Mouse (Mus musculus) lung, embryonic 14.5 days (tissue): ENCODE data around the gene Lrmda. TPM values are rescaled to one million over a fixed set of nuclear protein-coding genes. Genes with fewer than 3 reads are reported as not detected.
A peak's percentile ranks its signal among the peaks of the same experiment; 100 is the strongest.

ENCODE experiments used
- ATAC-seq: fragments of 200-750 bp; cut with Nextera tagmentation; 2 replicates; pipeline ENCODE4 v1.8.0; 2017; ENCODE audit warnings: mild to moderate bottlenecking, moderate TSS enrichment, moderate library complexity; ENCODE audit not compliant: insufficient read depth
- DNase-seq: peaks from one replicate; pipeline ENCODE4 v3.0.0-alpha.2; 2015
- H3K27ac ChIP-seq: fragments of 300-500 bp; sonication (generic); 2 replicates; pipeline ENCODE4 v1.5.1; 2014; ENCODE audit warnings: low read depth, mild to moderate bottlenecking, moderate library complexity
- H3K27me3 ChIP-seq: fragments of 300-500 bp; sonication (generic); 2 replicates; pipeline ENCODE4 v1.6.1; 2014; ENCODE audit warnings: low read length, control low read depth; ENCODE audit not compliant: insufficient read depth
- H3K36me3 ChIP-seq: fragments of 300-500 bp; sonication (generic); 2 replicates; pipeline ENCODE4 v1.6.1; 2014; ENCODE audit warnings: control low read depth; ENCODE audit not compliant: insufficient read depth
- H3K4me1 ChIP-seq: fragments of 300-500 bp; sonication (generic); 2 replicates; pipeline ENCODE4 v1.6.1; 2014; ENCODE audit warnings: antibody characterized with exemption, control low read depth; ENCODE audit not compliant: insufficient read depth
- H3K4me2 ChIP-seq: fragments of 300-500 bp; sonication (generic); 2 replicates; pipeline ENCODE4 v1.6.1; 2014; ENCODE audit warnings: mild to moderate bottlenecking
- H3K4me3 ChIP-seq: fragments of 300-500 bp; sonication (generic); 2 replicates; pipeline ENCODE4 v1.5.1; 2014; ENCODE audit warnings: low read depth, low read length
- H3K9ac ChIP-seq: fragments of 300-500 bp; sonication (generic); 2 replicates; pipeline ENCODE4 v1.6.1; 2014
- H3K9me3 ChIP-seq: fragments of 300-500 bp; sonication (generic); 2 replicates; pipeline ENCODE4 v1.6.1; 2016; ENCODE audit warnings: low read depth, low read length, control low read depth
- CTCF ChIP-seq: IDR thresholded peaks from 2 replicates; pipeline ENCODE4 v1.5.1; 2016; ENCODE audit warnings: antibody characterized with exemption, low read depth
- WGBS: fragments of 180-500 bp; shearing (Covaris S2); extraction: QIAGEN DNeasy Blood & Tissue Kit; methylation state at CpG from one replicate; pipeline ENCODE4 v1.1.7; 2014; 5-methylcytosine and 5-hydroxymethylcytosine counted together
- polyA plus RNA-seq: library from polyadenylated mRNA; unstranded; fragments of >200 nt; fragmentation: Nextera tagmentation; extraction: Ambion mirVana; gene quantifications from 2 replicates; pipeline ENCODE4 v1.2.1, GENCODE M21; 2014

The Lrmda gene
- polyA plus RNA-seq, 1 experiment from 2014 or later = 1.1 TPM

- no peak overlapping the region for H3K4me2 ChIP-seq
- peak; percentile 61 for DNase-seq
- TF ChIP-seq CTCF = no peak
- WGBS = 60% methylated on average over 2 of the region's 2 CpGs
- H3K9me3 ChIP-seq = no peaks in the 10 kb centered on the region
- no peaks in the 10 kb centered on the region for H3K27me3 ChIP-seq
- no peak overlapping the region for H3K27ac ChIP-seq
- ATAC-seq = peak; percentile 71; the same call in 1 of the 2 replicates
- H3K4me3 ChIP-seq = no peak overlapping the region
- peaks cover 2% of the 10 kb centered on the region; the same call in 1 of the 2 replicates for H3K4me1 ChIP-seq
- H3K36me3 ChIP-seq = no peaks in the 10 kb centered on the region
- no peak overlapping the region for H3K9ac ChIP-seq
Measured at GRCm38 (mm10) chr14:22445841-22446570, 426.5 kb downstream of the Lrmda start.

DNA sequence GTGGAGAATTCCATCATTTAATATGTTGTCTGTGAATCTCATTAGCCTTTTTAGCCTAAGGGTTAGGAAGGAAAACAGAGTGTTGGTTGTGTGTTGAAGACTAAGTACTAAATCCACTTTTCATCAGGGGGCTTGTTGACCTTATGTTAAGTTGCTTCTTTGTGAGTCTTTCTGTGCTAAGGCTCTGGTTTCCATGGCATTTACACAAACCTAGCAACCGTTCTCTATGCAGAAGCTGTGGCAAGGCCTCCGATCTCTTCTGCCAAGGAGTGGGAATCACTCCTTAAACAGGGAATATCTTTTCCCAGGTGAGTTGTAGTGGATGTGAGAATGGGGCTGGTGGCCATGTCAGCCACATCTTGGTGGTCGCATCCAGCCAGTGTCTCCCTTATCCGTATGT lies 432.1 kb downstream of the Lrmda start:
- 87% methylated on average over 4 of the region's 4 CpGs for WGBS

DNA sequence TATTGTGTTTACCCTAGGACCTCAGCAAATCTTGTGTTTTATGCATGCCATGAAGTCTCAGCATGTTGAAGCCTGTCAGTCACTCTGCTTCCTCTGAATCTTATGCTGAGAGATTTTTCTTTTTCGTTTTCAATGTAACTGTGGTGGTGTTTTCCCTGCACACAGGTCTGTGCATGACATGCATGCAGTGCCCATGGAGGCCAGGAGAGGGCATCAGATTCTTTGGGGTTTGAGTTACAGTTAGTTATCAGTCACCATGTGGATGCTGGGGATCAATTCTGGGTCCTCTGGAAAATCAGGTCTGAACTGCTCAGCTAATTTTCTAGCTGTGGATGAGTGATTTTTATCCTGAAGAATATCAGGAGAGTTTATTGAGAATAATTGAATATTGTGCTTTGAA lies 444.8 kb downstream of the Lrmda start:
- Histone ChIP-seq H3K27ac (no peak overlapping the region), H3K9me3 (no peaks in the 10 kb centered on the region), H3K27me3 (no peaks in the 10 kb centered on the region), H3K36me3 (no peaks in the 10 kb centered on the region), H3K4me2 (no peak overlapping the region), H3K4me3 (no peak overlapping the region), H3K4me1 (no peaks in the 10 kb centered on the region), H3K9ac (no peak overlapping the region)
- ATAC-seq (no peak), DNase-seq (no peak)
- WGBS = 80% methylated on average over 1 of the region's 1 CpGs
- no peak; the same call in 1 of the 2 replicates for TF ChIP-seq CTCF

More for the DNA sequence above, 432.1 kb downstream of the Lrmda start:
- Histone ChIP-seq H3K4me3 (no peak overlapping the region), H3K4me2 (no peak overlapping the region), H3K27me3 (no peaks in the 10 kb centered on the region; the same call in 1 of the 2 replicates), H3K9ac (no peak overlapping the region), H3K27ac (no peak overlapping the region), H3K4me1 (no peaks in the 10 kb centered on the region), H3K9me3 (no peaks in the 10 kb centered on the region), H3K36me3 (no peaks in the 10 kb centered on the region)
- TF ChIP-seq CTCF = no peak
- DNase-seq = no peak
- no peak for ATAC-seq

GRCm38 (mm10) chr14:22471041-22471440 lies 451.5 kb downstream of the Lrmda start:
- no peak for TF ChIP-seq CTCF
- no peaks in the 10 kb centered on the region for H3K36me3 ChIP-seq
- no peak overlapping the region for H3K4me3 ChIP-seq
- H3K4me1 ChIP-seq = no peaks in the 10 kb centered on the region
- no peak overlapping the region for H3K27ac ChIP-seq
- no peak for ATAC-seq
- no peak overlapping the region for H3K9ac ChIP-seq
- no peak overlapping the region for H3K4me2 ChIP-seq
- H3K9me3 ChIP-seq = no peaks in the 10 kb centered on the region
- DNase-seq = peak; percentile 17
- 64% methylated on average over 4 of the region's 4 CpGs for WGBS
- H3K27me3 ChIP-seq = no peaks in the 10 kb centered on the region

DNA sequence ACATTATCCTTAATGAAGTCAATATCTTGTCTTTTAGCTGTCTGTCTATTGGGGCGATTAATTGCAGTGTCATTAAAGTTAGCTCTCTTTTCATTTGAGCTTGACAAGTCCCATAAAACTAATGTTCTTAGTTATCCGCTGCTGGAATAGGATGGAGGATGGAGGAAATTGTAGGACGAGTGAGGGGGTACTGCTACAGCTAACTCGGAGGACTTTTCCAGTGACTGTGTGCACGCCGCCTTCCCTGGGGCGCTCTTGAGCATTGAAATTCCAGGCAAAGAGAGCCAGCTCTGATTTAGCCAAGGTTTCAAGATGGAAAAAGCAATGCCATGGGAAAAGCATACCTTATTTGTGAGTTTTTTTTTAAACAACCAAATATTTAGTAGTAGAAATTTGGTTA lies 453.9 kb downstream of the Lrmda start:
- Histone ChIP-seq H3K27ac (no peak overlapping the region), H3K4me1 (no peaks in the 10 kb centered on the region), H3K4me3 (no peak overlapping the region), H3K4me2 (no peak overlapping the region), H3K9ac (no peak overlapping the region), H3K36me3 (no peaks in the 10 kb centered on the region), H3K27me3 (no peaks in the 10 kb centered on the region), H3K9me3 (no peaks in the 10 kb centered on the region)
- ATAC-seq (no peak), DNase-seq (no peak)
- TF ChIP-seq CTCF = no peak
- 61% methylated on average over 7 of the region's 7 CpGs for WGBS

GRCm38 (mm10) chr14:22473991-22474390 lies 454.5 kb downstream of the Lrmda start:
- no peak for TF ChIP-seq CTCF
- no peak overlapping the region for H3K4me3 ChIP-seq
- H3K36me3 ChIP-seq = no peaks in the 10 kb centered on the region
- no peak overlapping the region for H3K4me2 ChIP-seq
- no peak for ATAC-seq
- WGBS = 68% methylated on average over 6 of the region's 6 CpGs
- no peak overlapping the region for H3K27ac ChIP-seq
- no peak overlapping the region for H3K9ac ChIP-seq
- H3K27me3 ChIP-seq = no peaks in the 10 kb centered on the region
- DNase-seq = no peak
- H3K4me1 ChIP-seq = no peaks in the 10 kb centered on the region
- H3K9me3 ChIP-seq = no peaks in the 10 kb centered on the region

GRCm38 (mm10) chr14:22493326-22493725 lies 473.8 kb downstream of the Lrmda start:
- Histone ChIP-seq H3K4me3 (no peak overlapping the region), H3K9ac (no peak overlapping the region), H3K9me3 (no peaks in the 10 kb centered on the region), H3K4me1 (no peaks in the 10 kb centered on the region), H3K36me3 (no peaks in the 10 kb centered on the region), H3K4me2 (no peak overlapping the region), H3K27ac (no peak overlapping the region), H3K27me3 (no peaks in the 10 kb centered on the region)
- no peak for DNase-seq
- no peak for TF ChIP-seq CTCF
- 87% methylated on average over 2 of the region's 2 CpGs for WGBS
- ATAC-seq = no peak

DNA sequence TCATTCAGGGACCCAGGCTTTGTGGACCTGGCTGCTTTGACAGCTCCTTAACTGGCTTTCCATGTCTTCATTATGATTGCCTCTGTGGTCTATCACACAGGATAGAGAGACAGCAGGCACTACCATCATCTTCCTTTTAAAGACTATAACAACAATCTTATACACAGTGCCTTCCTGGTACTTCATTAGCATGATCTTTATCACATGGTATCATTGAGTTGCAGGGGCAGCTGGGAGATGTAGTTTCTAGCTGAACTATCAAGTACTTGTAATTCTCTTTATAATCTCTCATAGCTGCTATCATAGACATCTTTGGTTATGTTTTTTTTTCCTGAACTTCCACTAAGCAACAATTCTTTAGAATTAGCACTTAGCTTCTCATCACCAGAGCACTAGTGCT lies 474.8 kb downstream of the Lrmda start:
- no peaks in the 10 kb centered on the region for H3K36me3 ChIP-seq
- no peak overlapping the region for H3K27ac ChIP-seq
- ATAC-seq (no peak), DNase-seq (no peak)
- no peak overlapping the region for H3K4me2 ChIP-seq
- H3K9me3 ChIP-seq = no peaks in the 10 kb centered on the region
- no peaks in the 10 kb centered on the region for H3K27me3 ChIP-seq
- H3K9ac ChIP-seq = no peak overlapping the region
- H3K4me1 ChIP-seq = no peaks in the 10 kb centered on the region
- no peak for TF ChIP-seq CTCF
- no peak overlapping the region for H3K4me3 ChIP-seq
